Mouse (Mus musculus): ENCODE measurements around the gene Dmrt3. TPM values are rescaled to one million over a fixed set of nuclear protein-coding genes. Genes with fewer than 3 reads are reported as not detected.

The Dmrt3 gene
- polyA plus RNA-seq (2012) = not detected in 2 replicates

DNA sequence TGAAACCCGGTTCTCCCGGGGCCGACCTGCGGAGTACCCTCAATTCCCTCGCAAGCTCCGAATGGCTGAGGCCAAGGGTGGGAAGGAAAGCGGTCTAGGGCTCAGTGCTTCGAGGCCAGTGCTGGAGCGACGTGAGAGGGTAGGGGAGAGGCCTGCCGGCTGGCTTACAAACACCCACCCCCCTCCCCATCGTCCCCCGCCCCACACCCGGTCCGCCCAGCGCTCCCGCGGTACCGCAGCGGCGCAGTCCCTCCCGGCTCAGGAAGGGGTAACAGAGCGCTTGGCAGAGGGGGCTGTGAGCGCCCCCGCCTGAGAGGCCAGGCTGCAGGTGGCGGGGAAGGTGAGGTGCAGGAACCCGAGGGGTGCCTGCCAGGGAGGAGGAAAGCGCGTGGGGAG lies at the start of gene Dmrt3:
TSS of gene Dmrt3 (plus strand) at position 287 of the 396 bp plus-strand sequence.
- TF ChIP-seq GATA1 (IDR thresholded peaks at IDR 0.05; ENCODE audit: low read length) = no peak

DNA sequence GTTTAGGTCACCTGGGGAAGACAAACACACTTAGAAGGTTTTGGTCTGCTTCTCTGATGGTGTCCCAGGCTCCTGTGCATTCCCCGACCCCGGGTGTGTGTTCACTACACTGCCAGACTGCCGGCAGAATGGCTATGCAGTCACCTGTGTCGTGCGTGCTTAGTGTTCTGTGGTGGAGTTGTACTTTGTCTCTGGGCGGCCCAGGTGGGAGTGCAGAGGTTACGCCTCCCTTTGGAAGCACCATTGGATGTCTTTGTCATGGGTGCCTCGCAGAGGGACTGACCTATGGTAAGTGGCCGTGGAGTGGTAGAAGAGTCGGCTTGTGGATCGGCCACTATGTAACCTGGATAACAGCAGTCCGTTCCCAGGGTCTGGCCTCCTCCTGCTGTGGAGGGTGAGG lies 45.7 kb upstream of the Dmrt3 start:
- TF ChIP-seq GATA1 (IDR thresholded peaks at IDR 0.05; ENCODE audit: low read length) = no peak

DNA sequence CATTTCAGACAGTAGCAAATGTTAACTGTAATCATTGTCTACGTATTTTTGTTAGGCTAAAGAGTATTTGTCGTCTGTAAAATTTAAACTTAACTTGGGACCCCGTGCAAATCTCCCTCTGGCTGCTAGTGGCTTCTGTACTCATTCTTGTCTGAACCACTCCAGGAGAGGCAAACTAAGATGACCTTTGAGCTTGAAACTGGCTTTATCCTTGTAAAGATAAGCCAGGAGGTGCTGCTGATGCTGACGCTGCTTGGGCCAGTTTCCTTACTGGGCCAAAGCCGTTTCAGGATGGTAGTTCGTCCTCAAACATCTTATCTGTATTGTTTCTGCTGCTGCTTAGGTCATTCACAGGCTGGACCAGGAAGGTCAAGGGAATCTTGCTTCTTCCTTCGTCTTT lies 40.3 kb upstream of the Dmrt3 start:
- no peak for TF ChIP-seq GATA1 (IDR thresholded peaks at IDR 0.05; ENCODE audit: low read length)

- no peak for TF ChIP-seq GATA1 (IDR thresholded peaks at IDR 0.05; ENCODE audit: low read length)
Observed at GRCm38 (mm10) chr19:25574431-25574830, 35.7 kb upstream of the Dmrt3 start.

DNA sequence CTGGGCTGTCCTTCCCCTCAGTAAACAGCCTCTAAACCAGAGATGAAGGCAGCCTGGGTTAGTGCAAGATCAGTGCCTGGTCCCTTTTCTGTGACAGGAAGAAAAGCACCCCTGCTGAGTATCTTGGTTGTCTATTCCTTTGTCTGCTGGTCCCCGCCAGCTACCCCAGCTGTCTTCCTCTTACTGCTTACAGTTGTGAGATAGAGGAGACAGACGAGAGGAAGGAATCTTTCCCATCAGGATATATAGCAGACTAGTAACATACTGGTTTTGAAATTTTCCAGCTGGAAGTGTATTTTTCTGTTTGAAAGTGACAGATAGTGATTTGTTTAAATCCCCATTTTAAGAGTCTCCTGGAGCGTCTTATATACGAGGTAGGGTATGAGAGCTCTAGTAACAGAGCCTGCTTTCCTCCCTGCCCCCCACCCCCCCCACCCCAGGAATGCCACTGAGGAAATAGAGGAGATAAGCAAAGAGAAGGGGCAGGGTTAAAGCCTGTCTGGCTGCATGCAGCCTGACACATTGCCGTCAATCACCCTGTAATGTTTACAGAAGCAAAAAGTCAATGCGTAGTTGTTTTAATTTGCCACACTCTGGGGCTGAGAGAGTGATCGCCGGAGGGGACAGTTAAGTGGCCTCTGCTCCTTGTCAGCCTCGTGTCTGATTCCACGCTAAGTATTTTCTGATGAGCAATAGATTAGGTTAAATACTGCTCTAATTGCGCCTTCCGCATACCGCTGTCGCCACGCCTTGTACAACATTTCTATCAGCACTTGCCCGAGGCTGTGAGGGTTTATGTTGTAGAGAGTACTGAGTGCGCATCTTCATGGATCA lies 34.9 kb upstream of the Dmrt3 start:
- no peak for TF ChIP-seq GATA1 (IDR thresholded peaks at IDR 0.05; ENCODE audit: low read length)

GRCm38 (mm10) chr19:25578358-25578757 lies 31.7 kb upstream of the Dmrt3 start:
- no peak for TF ChIP-seq GATA1 (IDR thresholded peaks at IDR 0.05; ENCODE audit: low read length)

DNA sequence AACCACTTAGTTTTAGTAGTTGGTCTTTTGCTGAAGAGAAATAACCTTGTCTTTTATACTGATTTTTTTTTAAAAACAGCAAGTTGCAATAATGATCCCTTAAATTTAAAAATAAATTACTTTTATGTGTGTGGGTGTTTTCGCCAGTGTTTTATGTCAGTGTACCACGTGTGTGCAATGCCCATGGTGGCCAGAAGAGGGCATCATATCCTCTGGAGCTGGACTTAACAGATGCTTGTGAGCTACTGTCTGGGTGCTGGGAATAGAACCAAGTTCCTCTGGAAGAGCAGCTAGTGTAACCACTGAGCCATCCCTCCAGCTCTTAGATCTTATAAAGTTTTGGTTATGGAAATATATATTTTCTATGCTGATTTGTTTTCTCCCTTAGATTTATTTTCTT lies 30.7 kb upstream of the Dmrt3 start:
- TF ChIP-seq GATA1 (IDR thresholded peaks at IDR 0.05; ENCODE audit: low read length) = no peak

DNA sequence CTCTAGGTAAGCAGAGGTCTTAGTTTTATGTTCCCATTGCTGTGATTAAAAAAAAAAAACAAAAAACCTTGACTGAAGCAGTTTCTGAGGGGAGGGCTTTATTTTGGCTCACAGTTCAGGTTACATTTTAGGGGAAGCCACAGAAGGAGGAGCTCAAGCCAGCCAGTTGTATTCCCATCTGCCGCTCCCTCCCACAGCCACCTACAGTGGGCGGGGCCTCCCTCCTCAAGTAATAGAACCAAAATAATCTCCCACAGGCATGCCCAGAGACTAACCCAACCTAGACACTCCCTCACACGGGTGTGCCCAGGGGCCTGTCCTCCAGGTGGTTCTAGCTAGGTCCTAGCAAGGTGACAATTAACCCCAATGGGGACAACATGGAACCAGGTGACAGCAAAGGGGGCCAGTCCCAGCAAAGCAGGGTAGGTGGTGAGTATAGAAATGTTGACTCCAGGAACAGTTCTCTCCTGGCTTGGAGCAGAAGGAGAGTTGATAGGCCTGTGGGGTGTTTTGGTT lies 12.3 kb upstream of the Dmrt3 start:
- no peak for TF ChIP-seq GATA1 (IDR thresholded peaks at IDR 0.05; ENCODE audit: low read length)

GRCm38 (mm10) chr19:25598626-25599025 lies 11.5 kb upstream of the Dmrt3 start:
- TF ChIP-seq GATA1 (IDR thresholded peaks at IDR 0.05; ENCODE audit: low read length) = no peak

GRCm38 (mm10) chr19:25601966-25602365 lies 8.1 kb upstream of the Dmrt3 start:
- no peak for TF ChIP-seq GATA1 (IDR thresholded peaks at IDR 0.05; ENCODE audit: low read length)

GRCm38 (mm10) chr19:25607461-25608205 lies 2.5 kb upstream of the Dmrt3 start:
- TF ChIP-seq GATA1 (IDR thresholded peaks at IDR 0.05; ENCODE audit: low read length) = no peak

DNA sequence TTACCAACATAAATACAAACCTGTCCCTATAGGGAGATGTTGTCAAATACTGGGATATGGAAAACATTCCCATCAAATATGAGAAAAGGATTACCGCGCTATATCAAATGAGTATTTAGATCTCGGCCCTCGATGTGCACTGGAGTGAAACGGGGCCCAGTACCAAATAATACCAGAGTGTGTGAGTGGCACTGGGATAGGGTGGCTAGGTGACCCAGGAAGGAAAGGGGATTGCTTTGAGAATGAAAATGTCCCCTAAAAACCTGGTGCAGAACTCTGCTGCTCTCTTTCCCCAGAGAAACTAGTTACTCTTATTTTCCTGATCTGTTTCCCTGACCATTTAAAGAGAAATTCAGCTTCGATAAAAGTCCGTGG lies 1.9 kb upstream of the Dmrt3 start:
- no peak for TF ChIP-seq GATA1 (IDR thresholded peaks at IDR 0.05; ENCODE audit: low read length)

GRCm38 (mm10) chr19:25608961-25609850 lies 895 bp upstream of the Dmrt3 start:
- no peak for TF ChIP-seq GATA1 (IDR thresholded peaks at IDR 0.05; ENCODE audit: low read length)

GRCm38 (mm10) chr19:25610411-25611111 lies 460 bp downstream of the Dmrt3 start:
- TF ChIP-seq GATA1 (IDR thresholded peaks at IDR 0.05; ENCODE audit: low read length) = no peak

DNA sequence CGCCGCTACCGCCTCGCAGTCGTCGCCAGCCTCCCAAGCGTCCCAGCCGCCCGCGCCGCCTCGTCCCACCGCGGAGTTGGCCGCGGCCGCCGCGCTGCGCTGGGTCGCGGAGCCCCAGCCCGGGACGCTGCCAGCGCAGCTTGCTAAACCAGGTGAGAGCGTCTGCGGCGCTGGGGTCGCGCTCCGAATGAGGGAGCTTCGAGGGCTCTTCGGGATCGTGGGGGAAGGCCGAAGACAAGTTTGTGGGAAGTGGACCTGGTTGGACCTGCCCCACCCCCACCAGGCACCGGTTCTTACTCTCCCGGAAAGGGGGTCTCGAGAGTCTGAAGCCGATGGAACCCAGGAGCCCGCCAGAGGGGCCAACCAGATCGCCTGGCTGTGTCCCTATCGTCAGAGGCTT lies 1.0 kb downstream of the Dmrt3 start:
- TF ChIP-seq GATA1 (IDR thresholded peaks at IDR 0.05; ENCODE audit: low read length) = no peak
